Mouse (Mus musculus) myocyte (in vitro differentiated cells): ENCODE measurements around the gene Gstm6.

Experiments used
- CEBPB ChIP-seq: IDR thresholded peaks from 2 replicates; pipeline ENCODE4 v1.6.1; 2011; ENCODE audit warnings: mild to moderate bottlenecking, moderate library complexity; ENCODE audit not compliant: poor library complexity, insufficient read depth, severe bottlenecking
- MAX ChIP-seq: IDR thresholded peaks from one replicate; pipeline ENCODE4 v1.6.1; 2011; ENCODE audit warnings: low read depth, mild to moderate bottlenecking, control low read depth
- MYOD1 ChIP-seq, 3 experiments: IDR thresholded peaks; one replicate each; pipeline ENCODE4 v1.6.1; 2011; ENCODE audit warnings: control low read depth in 2 of 3, low read depth in 2 of 3, mild to moderate bottlenecking in 2 of 3, moderate library complexity in 1 of 3; ENCODE audit not compliant: insufficient read length in 2 of 3, control insufficient read depth in 1 of 3
- MYOG ChIP-seq, 3 experiments: IDR thresholded peaks; one replicate each; pipeline ENCODE4 v1.6.1; 2011; ENCODE audit warnings: control low read depth in 2 of 3, low read depth in 2 of 3, mild to moderate bottlenecking in 2 of 3; ENCODE audit not compliant: insufficient read length in 2 of 3, control insufficient read depth in 1 of 3, insufficient read depth in 1 of 3
- POLR2A ChIP-seq: IDR thresholded peaks from one replicate; pipeline ENCODE4 v1.6.1; 2011; ENCODE audit warnings: low read depth, mild to moderate bottlenecking, control low read depth, moderate library complexity; ENCODE audit not compliant: insufficient read length
- POLR2AphosphoS2 ChIP-seq: IDR thresholded peaks from one replicate; pipeline ENCODE4 v1.6.1; 2011; ENCODE audit warnings: low read depth, control low read depth; ENCODE audit not compliant: insufficient read length
- REST ChIP-seq: IDR thresholded peaks from one replicate; pipeline ENCODE4 v1.6.1; 2011; ENCODE audit warnings: mild to moderate bottlenecking, control low read depth, moderate library complexity; ENCODE audit not compliant: insufficient read depth, insufficient read length
- SRF ChIP-seq: IDR thresholded peaks from one replicate; pipeline ENCODE4 v1.6.1; 2011; ENCODE audit warnings: low read depth; ENCODE audit not compliant: control insufficient read depth, insufficient read length
- TCF12 ChIP-seq: IDR thresholded peaks from one replicate; pipeline ENCODE4 v1.6.1; 2011; ENCODE audit warnings: mild to moderate bottlenecking, control low read depth; ENCODE audit not compliant: poor library complexity, insufficient read depth, severe bottlenecking
- TCF3 ChIP-seq: IDR thresholded peaks from one replicate; pipeline ENCODE4 v1.6.1; 2011; ENCODE audit warnings: low read depth, control low read depth; ENCODE audit not compliant: insufficient read length
- USF1 ChIP-seq: IDR thresholded peaks from one replicate; pipeline ENCODE4 v1.6.1; 2011; ENCODE audit warnings: low read depth, mild to moderate bottlenecking, control low read depth, moderate library complexity

GRCm38 (mm10) chr3:107925335-107925734 is 18.2 kb downstream of the Gstm6 start:
- TF ChIP-seq MYOD1 (IDR thresholded peaks at IDR 0.05; ENCODE audit: control insufficient read depth in 1 of 3, insufficient read length in 2 of 3, low read depth in 2 of 3) (no peak), REST (no peak), POLR2AphosphoS2 (no peak), TCF3 (no peak), POLR2A (no peak), MYOG (IDR thresholded peaks at IDR 0.05; ENCODE audit: control insufficient read depth in 1 of 3, insufficient read depth in 1 of 3, insufficient read length in 2 of 3, low read depth in 2 of 3) (no peak), SRF (no peak), MAX (no peak), TCF12 (no peak), USF1 (no peak), CEBPB (no peak)
